Mouse (Mus musculus) thymus, postnatal 10 days (tissue): ENCODE results near the gene Mcee.

Experiments used
- DNase-seq, 2 experiments: peaks; one replicate each; pipeline ENCODE4 v3.0.0; 2021; ENCODE audit warnings: low spot score in 2 of 2

Mcee gene

GRCm38 (mm10) chr7:64439595-64440518 is 47.5 kb downstream of the Mcee start:
- DNase-seq, result no peak

GRCm38 (mm10) chr7:64440519-64440918 is 48.1 kb downstream of the Mcee start:
- DNase-seq, result no peak

- no peak for DNase-seq
These were observed 58.2 kb downstream of the Mcee start for GRCm38 (mm10) chr7:64450631-64451030.

GRCm38 (mm10) chr7:64451441-64451840 is 59.0 kb downstream of the Mcee start:
- DNase-seq, result no peak

- no peak for DNase-seq
These were observed 59.5 kb downstream of the Mcee start for GRCm38 (mm10) chr7:64451861-64452382.

GRCm38 (mm10) chr7:64452471-64453222 is 60.2 kb downstream of the Mcee start:
- no peak for DNase-seq

GRCm38 (mm10) chr7:64456176-64456575 is 63.8 kb downstream of the Mcee start:
- peak in 1 of 2 experiments; percentile 1 for DNase-seq

- peak in 1 of 2 experiments; percentile 1 for DNase-seq
These were observed 64.3 kb downstream of the Mcee start for GRCm38 (mm10) chr7:64456676-64457075.

- peak in 1 of 2 experiments; percentile 1 for DNase-seq
These were observed 65.4 kb downstream of the Mcee start for GRCm38 (mm10) chr7:64457811-64458210.
